Mouse (Mus musculus): ENCODE measurements around the gene Il12rb1.
A peak's percentile ranks its signal among the peaks of the same experiment; 100 is the strongest.

Il12rb1 gene

GRCm38 (mm10) chr8:70833018-70833482 is 24.8 kb downstream of the Il12rb1 start:
- peak; percentile 73 for DNase-seq

DNA sequence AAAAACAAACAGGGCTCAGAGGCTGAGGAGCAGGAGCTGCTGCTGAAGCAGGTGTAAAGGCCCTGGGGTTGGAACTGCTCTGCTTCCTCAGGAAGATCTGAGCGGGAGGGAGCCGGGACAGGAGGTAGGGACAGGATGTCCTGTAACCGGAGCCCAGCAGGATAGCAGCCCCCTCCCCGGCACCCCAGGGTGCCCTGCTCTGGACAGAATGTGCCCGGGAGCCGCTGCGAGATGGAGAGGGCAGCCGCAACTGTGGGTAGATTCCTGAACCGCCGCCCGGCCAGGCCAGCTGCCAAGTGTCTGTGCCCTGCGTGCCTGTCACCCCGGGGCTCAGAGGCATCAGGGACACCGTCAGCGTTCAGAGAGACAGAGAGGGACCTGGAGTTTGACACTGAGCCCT is 25.3 kb downstream of the Il12rb1 start:
- DNase-seq: peak; percentile 68

DNA sequence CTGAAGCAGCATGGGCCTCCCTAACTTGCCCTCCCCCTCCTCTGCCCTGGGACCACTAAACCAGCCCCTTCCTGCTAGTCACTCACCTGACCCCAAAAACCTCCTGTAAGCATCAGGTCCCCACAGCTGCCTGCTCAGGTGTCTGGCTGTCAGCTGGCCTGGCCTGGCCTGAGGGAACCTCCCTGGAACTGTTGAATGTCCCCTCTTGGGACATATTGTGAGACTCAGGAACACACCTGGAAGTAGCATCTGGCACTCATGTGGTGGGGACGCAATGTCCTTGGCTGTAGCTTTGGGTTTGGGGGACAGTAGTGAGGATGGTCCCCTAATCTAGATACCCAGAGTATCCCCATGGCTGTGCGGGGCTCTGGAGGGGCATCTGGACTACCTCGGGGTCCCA is 25.8 kb downstream of the Il12rb1 start:
- DNase-seq: no peak

DNA sequence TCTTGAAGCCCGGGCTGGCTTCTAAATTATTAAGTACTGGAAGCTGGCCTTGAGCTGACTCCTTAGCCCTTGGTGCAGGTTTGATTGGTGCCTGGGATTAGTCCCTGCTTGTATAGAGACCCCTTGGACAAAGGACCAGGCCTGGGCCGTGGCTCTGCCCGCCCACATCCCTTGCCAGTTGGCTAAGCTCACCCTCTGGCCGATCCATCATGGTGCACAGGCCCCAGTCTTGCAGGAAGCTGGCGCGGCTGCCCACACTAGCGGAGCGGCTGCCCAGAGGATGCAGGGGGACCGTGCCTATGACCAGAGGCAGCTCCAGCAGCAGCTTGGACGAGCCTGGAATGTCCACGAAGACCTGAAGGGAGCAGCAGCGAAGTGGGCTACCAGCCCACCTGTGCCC is 28.4 kb downstream of the Il12rb1 start:
- no peak for DNase-seq

DNA sequence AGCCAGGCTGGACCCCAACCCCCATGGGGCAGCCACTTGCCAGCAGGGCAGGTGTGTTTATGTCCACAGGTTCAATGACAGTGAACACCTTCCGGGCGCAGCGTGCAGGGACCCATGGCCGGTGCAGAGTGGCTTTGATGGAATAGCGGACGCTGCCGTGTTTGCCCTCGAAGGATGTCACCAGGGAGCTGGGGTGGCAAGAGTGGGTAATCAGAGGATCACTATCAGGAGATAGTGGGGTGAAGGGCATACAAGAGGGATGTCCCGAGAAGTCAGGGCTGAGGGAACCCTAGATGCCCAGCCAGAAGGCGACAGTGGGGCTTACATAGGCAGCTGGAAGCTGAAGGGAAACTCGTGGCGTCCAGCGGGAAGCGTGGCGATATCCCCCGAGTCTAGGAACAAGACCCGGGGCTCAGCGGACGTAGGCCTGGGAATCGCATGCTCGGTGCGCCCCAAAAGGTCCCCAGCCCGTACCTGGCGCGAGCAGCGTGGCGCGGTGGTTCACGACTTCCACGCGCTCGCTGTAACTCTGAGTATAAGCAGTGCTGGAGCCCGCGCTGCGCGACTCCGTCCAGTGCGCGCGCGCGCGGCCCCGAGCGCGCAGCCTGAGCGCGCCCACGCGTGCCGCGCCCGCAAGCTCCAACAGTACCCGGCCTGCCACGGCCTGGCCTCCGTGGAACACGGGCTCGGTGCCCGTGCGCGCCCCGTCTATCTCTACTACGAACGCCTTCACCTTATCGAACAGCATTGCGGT is 30.6 kb downstream of the Il12rb1 start:
- peak; percentile 30 for DNase-seq

DNA sequence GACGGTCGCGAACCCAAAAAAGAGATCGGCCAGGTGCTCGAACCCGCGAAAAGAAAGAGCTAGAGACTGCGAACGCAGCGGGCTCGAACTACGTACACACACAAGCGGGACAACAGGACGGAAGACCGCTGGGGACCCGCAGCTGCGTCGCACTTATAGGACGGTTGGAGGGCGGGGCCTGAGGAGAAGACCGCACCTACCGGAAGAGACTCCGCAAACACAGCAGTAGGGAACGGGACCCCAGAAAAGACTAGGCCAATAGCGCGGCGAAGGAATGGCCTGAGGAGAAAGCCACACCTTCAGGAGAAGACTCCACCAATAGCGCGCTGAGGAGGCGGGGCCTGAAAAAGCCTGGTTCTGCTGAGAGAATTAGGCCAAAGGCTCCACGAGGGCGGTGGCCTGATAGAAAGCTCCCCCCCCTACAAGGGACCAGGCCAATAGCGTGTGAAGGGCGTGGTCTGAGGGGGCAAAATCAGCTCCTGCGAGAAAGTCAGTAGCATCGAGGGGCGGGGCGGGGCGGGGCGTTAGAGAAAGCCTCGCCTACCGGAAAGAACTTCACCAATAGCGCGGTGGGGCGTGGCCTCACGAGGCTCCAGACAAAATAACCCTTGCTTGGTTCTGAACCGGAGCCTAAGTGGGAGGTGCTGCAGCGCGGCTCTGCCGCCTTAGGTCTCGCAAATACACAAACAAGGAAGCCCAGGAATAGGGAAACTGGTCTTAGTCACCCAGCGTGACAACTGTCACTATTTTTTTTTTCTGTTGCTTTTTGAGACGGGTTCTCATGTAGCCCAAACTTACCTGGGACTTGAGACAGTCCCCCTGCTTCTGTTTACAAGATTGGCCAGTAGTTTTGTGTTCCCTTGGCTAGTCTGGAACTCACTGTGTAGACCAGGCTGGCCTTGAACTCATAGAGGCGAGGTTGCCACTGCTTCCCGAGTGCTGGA is 31.4 kb downstream of the Il12rb1 start, which contains the start of gene Arrdc2:
Arrdc2 (minus strand) TSS at position 313 of the 944 bp plus-strand sequence.
- peak; percentile 100 for DNase-seq

- no peak for DNase-seq
Observed at GRCm38 (mm10) chr8:70840590-70840989, 32.3 kb downstream of the Il12rb1 start.

- peak; percentile 93 for DNase-seq
Observed at GRCm38 (mm10) chr8:70841147-70842072, 33.2 kb downstream of the Il12rb1 start.

GRCm38 (mm10) chr8:70842484-70842883 is 34.2 kb downstream of the Il12rb1 start:
- DNase-seq: no peak

GRCm38 (mm10) chr8:70843214-70843773 is 35.0 kb downstream of the Il12rb1 start:
- DNase-seq: no peak

DNA sequence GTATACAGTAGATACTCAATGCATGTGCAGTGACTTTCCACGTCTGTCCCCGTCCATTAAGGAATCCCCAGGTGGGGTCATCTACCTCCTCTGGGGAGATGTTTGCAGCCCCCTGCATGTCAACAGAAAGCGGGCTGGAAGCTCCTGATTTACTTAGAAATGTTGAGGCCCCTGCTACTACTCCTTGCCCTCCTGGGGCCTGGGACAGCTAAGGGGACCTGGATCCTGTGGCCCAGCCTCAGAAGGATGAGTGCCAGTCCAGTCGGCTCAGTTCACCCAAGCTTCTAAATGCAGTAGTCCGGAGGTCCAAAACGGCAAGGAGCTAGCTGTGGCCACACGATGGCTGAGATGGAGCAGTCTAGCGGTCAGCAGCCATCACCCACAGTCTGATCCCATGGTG is 35.7 kb downstream of the Il12rb1 start:
- no peak for DNase-seq

GRCm38 (mm10) chr8:70844523-70844922 is 36.3 kb downstream of the Il12rb1 start:
- DNase-seq: peak; percentile 94

GRCm38 (mm10) chr8:70845108-70845507 is 36.9 kb downstream of the Il12rb1 start:
- no peak for DNase-seq

GRCm38 (mm10) chr8:70846371-70847154 is 38.3 kb downstream of the Il12rb1 start:
- no peak for DNase-seq

GRCm38 (mm10) chr8:70849333-70849990 is 41.2 kb downstream of the Il12rb1 start:
- DNase-seq: no peak

DNA sequence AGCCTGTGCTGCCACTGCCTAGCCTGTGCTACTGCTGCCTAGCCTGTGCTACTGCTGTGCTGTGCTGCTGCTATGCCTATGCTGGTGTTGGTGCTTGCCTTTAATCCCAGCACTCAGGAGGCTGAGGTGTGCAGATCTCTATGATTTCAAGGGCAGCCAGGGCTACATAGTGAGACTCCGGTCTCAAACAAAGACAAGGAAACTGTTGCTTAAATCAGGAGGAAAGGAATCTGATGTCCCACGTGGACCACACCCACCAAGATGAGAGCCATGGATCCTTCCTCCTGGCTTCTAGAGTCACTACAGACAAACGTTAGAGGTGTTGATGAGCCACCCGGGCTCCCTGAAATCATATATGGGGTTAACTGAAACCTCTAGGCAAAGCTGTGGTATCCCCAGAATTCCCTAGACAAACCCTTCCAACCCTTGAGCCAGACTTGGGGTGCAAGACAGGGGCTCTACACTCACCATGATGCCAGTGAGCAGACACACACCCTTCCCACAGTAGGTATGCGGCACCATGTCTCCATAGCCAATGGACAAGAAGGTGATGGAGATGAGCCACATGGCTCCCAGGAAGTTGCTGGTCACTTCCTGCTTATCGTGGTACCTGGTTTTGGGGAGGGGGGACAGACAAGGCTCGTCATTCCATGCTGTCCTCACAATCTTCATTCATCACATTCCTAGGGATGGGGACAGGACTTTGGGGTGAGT is 42.0 kb downstream of the Il12rb1 start:
- no peak for DNase-seq

GRCm38 (mm10) chr8:70850947-70851346 is 42.7 kb downstream of the Il12rb1 start:
- no peak for DNase-seq

DNA sequence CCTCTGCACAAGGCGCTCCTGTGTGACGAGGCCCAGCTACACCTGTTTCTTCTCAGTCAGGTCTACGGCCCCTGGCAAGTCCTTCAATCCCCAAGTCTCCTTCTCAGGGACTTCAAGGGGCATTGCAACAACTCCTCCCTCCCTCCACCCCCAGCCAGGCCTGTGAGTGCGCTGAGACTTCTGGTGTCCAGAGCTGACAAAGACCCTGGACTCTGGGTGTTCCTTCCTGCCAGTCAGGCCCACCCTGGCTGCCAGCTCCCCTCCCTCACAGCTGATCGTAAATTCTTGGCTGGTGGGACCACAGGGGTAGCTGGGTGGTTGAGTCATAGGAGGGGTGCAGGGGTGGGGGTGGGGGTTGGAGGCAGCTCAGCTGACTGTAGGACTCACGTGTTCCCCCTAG is 43.6 kb downstream of the Il12rb1 start:
- DNase-seq: no peak

DNA sequence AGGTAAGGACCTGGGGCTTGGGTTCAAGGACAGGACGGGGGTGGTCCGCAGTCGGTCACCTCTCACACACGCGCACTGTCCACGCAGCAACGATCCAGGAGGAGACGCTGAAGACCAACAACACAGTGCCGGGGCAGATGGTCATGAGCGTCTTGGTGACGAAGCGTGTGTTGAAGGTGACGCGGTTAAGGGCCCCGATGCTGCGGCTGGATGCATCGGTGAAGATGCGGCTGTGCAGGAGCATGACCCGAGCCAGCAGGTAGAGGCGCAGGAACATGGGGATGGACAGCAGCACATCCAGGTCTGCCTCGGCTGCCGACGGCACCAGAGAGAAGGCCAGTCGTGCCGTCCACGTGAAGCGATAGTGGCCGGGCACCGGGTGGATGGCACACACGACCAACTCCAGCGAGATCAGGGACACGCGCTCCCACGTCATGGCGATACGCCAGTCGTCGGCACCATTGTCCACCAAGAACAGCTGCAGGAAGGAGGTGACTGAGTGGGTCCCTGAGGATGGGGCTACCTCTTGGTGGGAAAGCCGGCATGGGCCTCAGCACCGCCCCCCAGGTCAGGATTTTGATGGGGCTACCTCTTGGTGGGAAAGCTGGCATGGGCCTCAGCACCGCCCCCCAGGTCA is 44.5 kb downstream of the Il12rb1 start:
- no peak for DNase-seq

GRCm38 (mm10) chr8:70853863-70854262 is 45.6 kb downstream of the Il12rb1 start:
- no peak for DNase-seq

Measured in lung, postnatal 10 days (tissue).